Mouse (Mus musculus) forebrain, embryonic 14.5 days (tissue): ENCODE data around the gene Mpz. TPM values are rescaled to one million over a fixed set of nuclear protein-coding genes. Genes with fewer than 3 reads are reported as not detected.

Experiments
- ATAC-seq: fragments of 200-750 bp; cut with Nextera tagmentation; 2 replicates; pipeline ENCODE4 v1.8.0; 2017; ENCODE audit warnings: mild to moderate bottlenecking, moderate library complexity
- DNase-seq: peaks from one replicate; pipeline ENCODE4 v3.0.0-alpha.2; 2015; ENCODE audit warnings: low spot score
- H3K27ac ChIP-seq: fragments of 300-500 bp; sonication (generic); 2 replicates; pipeline ENCODE4 v1.5.1; 2014; ENCODE audit warnings: low read depth, mild to moderate bottlenecking, control low read depth, low read length, moderate library complexity
- H3K27me3 ChIP-seq: fragments of 300-500 bp; sonication (generic); replicated peaks from 2 replicates; pipeline ENCODE4 v1.6.1; 2014; ENCODE audit warnings: low read length, control low read depth, mixed read lengths; ENCODE audit not compliant: control insufficient read depth, insufficient read depth
- H3K36me3 ChIP-seq: fragments of 300-500 bp; sonication (generic); 2 replicates; pipeline ENCODE4 v1.6.1; 2014; ENCODE audit warnings: low read length, control low read depth; ENCODE audit not compliant: control insufficient read depth, insufficient read depth
- H3K4me1 ChIP-seq: fragments of 300-500 bp; sonication (generic); 2 replicates; pipeline ENCODE4 v1.6.1; 2014; ENCODE audit warnings: antibody characterized with exemption, low read length, control low read depth; ENCODE audit not compliant: control insufficient read depth, insufficient read depth
- H3K4me2 ChIP-seq: fragments of 300-500 bp; sonication (generic); 2 replicates; pipeline ENCODE4 v1.6.1; 2014; ENCODE audit warnings: mild to moderate bottlenecking, control low read depth, low read length
- H3K4me3 ChIP-seq: fragments of 300-500 bp; sonication (generic); 2 replicates; pipeline ENCODE4 v1.5.1; 2014; ENCODE audit warnings: low read depth, low read length, control low read depth
- H3K9ac ChIP-seq: fragments of 300-500 bp; sonication (generic); 2 replicates; pipeline ENCODE4 v1.6.1; 2014; ENCODE audit warnings: mild to moderate bottlenecking, low read length, control low read depth, moderate library complexity
- H3K9me3 ChIP-seq: fragments of 300-500 bp; sonication (generic); replicated peaks from 2 replicates; pipeline ENCODE4 v1.6.1; 2016; ENCODE audit warnings: low read length, control low read depth, mixed read lengths; ENCODE audit not compliant: control insufficient read depth
- whole genome bisulfite sequencing: fragments of 180-500 bp; shearing (Covaris S2); extraction: QIAGEN DNeasy Blood & Tissue Kit; methylation state at CpG from one replicate; pipeline ENCODE4 v1.1.7; 2014; 5-methylcytosine and 5-hydroxymethylcytosine counted together
- polyA plus RNA-seq: library from polyadenylated mRNA; unstranded; fragments of >200 nt; fragmentation: Nextera tagmentation; extraction: Ambion mirVana; gene quantifications from 2 replicates; pipeline ENCODE4 v1.2.1, GENCODE M21; 2014

Mpz gene
- polyA plus RNA-seq, 1 experiment from 2014 or later: 0.09 TPM

- peak overlapping the region; percentile 81 for H3K27ac ChIP-seq
- H3K27me3 ChIP-seq: no peaks in the 10 kb centered on the region
- H3K4me3 ChIP-seq: peak overlapping the region; percentile 50
- H3K9me3 ChIP-seq: no peaks in the 10 kb centered on the region
- DNase-seq (peak; percentile 98), ATAC-seq (peak; percentile 95)
- H3K4me1 ChIP-seq: peaks cover 12% of the 10 kb centered on the region; the same call in 1 of the 2 replicates
- peak overlapping the region; percentile 65 for H3K4me2 ChIP-seq
- 0% methylated on average over 38 of the region's 38 CpGs for WGBS
- H3K9ac ChIP-seq: peak overlapping the region; percentile 65
- no peaks in the 10 kb centered on the region for H3K36me3 ChIP-seq
These were observed 39.3 kb upstream of the Mpz start for GRCm38 (mm10) chr1:171111020-171111780.

- DNase-seq (peak; percentile 67), ATAC-seq (no peak; the same call in 1 of the 2 replicates)
- no peaks in the 10 kb centered on the region for H3K9me3 ChIP-seq
- no peak overlapping the region; the same call in 1 of the 2 replicates for H3K27ac ChIP-seq
- 2% methylated on average over 15 of the region's 15 CpGs for WGBS
- H3K36me3 ChIP-seq: no peaks in the 10 kb centered on the region
- H3K27me3 ChIP-seq: no peaks in the 10 kb centered on the region
- H3K9ac ChIP-seq: peak overlapping the region; percentile 62
- H3K4me3 ChIP-seq: peak overlapping the region; percentile 50
- H3K4me1 ChIP-seq: peaks cover 12% of the 10 kb centered on the region; the same call in 1 of the 2 replicates
- peak overlapping the region; percentile 65 for H3K4me2 ChIP-seq
These were observed 38.5 kb upstream of the Mpz start for GRCm38 (mm10) chr1:171111781-171112575.

- peaks cover 12% of the 10 kb centered on the region; the same call in 1 of the 2 replicates for H3K4me1 ChIP-seq
- ATAC-seq: no peak
- no peak overlapping the region for H3K4me3 ChIP-seq
- no peaks in the 10 kb centered on the region for H3K27me3 ChIP-seq
- no peak overlapping the region for H3K9ac ChIP-seq
- H3K9me3 ChIP-seq: no peaks in the 10 kb centered on the region
- H3K27ac ChIP-seq: no peak overlapping the region
- no peak for DNase-seq
- whole genome bisulfite sequencing: 79% methylated on average over 4 of the region's 4 CpGs
- H3K4me2 ChIP-seq: no peak overlapping the region
- no peaks in the 10 kb centered on the region for H3K36me3 ChIP-seq
These were observed 37.5 kb upstream of the Mpz start for GRCm38 (mm10) chr1:171112986-171113385.

GRCm38 (mm10) chr1:171113873-171114299 lies 36.6 kb upstream of the Mpz start, which contains the start of gene Cfap126:
TSS of gene Cfap126 (plus strand) at chr1:171113918.
- H3K27me3 ChIP-seq: no peaks in the 10 kb centered on the region
- H3K4me3 ChIP-seq: peak within 1 kb of the TSS; percentile 41
- H3K4me1 ChIP-seq: peaks cover 12% of the 10 kb centered on the region; the same call in 1 of the 2 replicates
- peak within 1 kb of the TSS; percentile 68 for H3K9ac ChIP-seq
- DNase-seq (peak; percentile 52), ATAC-seq (0 out of 2 replicates have a peak, but pooled peaks have one; percentile 1)
- H3K27ac ChIP-seq: peak within 1 kb of the TSS; percentile 23; the same call in 1 of the 2 replicates
- no peaks in the 10 kb centered on the region for H3K9me3 ChIP-seq
- H3K36me3 ChIP-seq: no peaks in the 10 kb centered on the region
- peak within 1 kb of the TSS; percentile 63 for H3K4me2 ChIP-seq
- under 1% methylated on average over 24 of the region's 24 CpGs for WGBS

GRCm38 (mm10) chr1:171116280-171116679 lies 34.2 kb upstream of the Mpz start:
- Histone ChIP-seq H3K9ac (no peak overlapping the region), H3K27me3 (no peaks in the 10 kb centered on the region), H3K4me3 (no peak overlapping the region), H3K4me1 (peaks cover 7% of the 10 kb centered on the region; the same call in 1 of the 2 replicates), H3K9me3 (no peaks in the 10 kb centered on the region), H3K36me3 (no peaks in the 10 kb centered on the region), H3K27ac (no peak overlapping the region), H3K4me2 (no peak overlapping the region)
- DNase-seq: no peak
- no peak for ATAC-seq
- 76% methylated on average over 4 of the region's 4 CpGs for WGBS

GRCm38 (mm10) chr1:171118269-171118684 lies 32.2 kb upstream of the Mpz start:
- peaks cover 3% of the 10 kb centered on the region; the same call in 1 of the 2 replicates for H3K4me1 ChIP-seq
- H3K9ac ChIP-seq: no peak overlapping the region
- no peaks in the 10 kb centered on the region for H3K36me3 ChIP-seq
- no peak overlapping the region for H3K4me2 ChIP-seq
- H3K4me3 ChIP-seq: no peak overlapping the region
- no peaks in the 10 kb centered on the region for H3K9me3 ChIP-seq
- H3K27me3 ChIP-seq: no peaks in the 10 kb centered on the region
- no peak overlapping the region for H3K27ac ChIP-seq
- peak; percentile 90 for DNase-seq
- WGBS: 9% methylated on average over 4 of the region's 4 CpGs
- ATAC-seq: peak; percentile 56

GRCm38 (mm10) chr1:171118996-171119395 lies 31.5 kb upstream of the Mpz start:
- Histone ChIP-seq H3K4me3 (no peak overlapping the region), H3K36me3 (no peaks in the 10 kb centered on the region), H3K9me3 (no peaks in the 10 kb centered on the region), H3K27ac (no peak overlapping the region), H3K4me2 (no peak overlapping the region), H3K9ac (no peak overlapping the region), H3K27me3 (no peaks in the 10 kb centered on the region), H3K4me1 (no peaks in the 10 kb centered on the region)
- WGBS: 90% methylated on average over 5 of the region's 5 CpGs
- DNase-seq: no peak
- no peak for ATAC-seq

GRCm38 (mm10) chr1:171119405-171119804 lies 31.1 kb upstream of the Mpz start:
- Histone ChIP-seq H3K4me1 (no peaks in the 10 kb centered on the region), H3K4me3 (no peak overlapping the region), H3K9ac (no peak overlapping the region), H3K4me2 (no peak overlapping the region), H3K27ac (no peak overlapping the region), H3K9me3 (no peaks in the 10 kb centered on the region), H3K36me3 (no peaks in the 10 kb centered on the region), H3K27me3 (no peaks in the 10 kb centered on the region)
- no peak for ATAC-seq
- WGBS: 88% methylated on average over 14 of the region's 14 CpGs
- no peak for DNase-seq
